Mouse (Mus musculus) hindbrain, embryonic 13.5 days (tissue): ENCODE measurements around the gene Glo1. TPM values are rescaled to one million over a fixed set of nuclear protein-coding genes. Genes with fewer than 3 reads are reported as not detected.
A peak's percentile ranks its signal among the peaks of the same experiment; 100 is the strongest.

Experiments used
- ATAC-seq: fragments of 200-750 bp; cut with Nextera tagmentation; 2 replicates; pipeline ENCODE4 v1.8.0; 2017; ENCODE audit warnings: moderate TSS enrichment; ENCODE audit not compliant: low FRiP score
- H3K27ac ChIP-seq: fragments of 300-500 bp; sonication (generic); 2 replicates; pipeline ENCODE4 v1.5.1; 2015; ENCODE audit warnings: inconsistent platforms, mild to moderate bottlenecking, moderate library complexity
- H3K27me3 ChIP-seq: fragments of 300-500 bp; sonication (generic); 2 replicates; pipeline ENCODE4 v1.6.1; 2015; ENCODE audit warnings: mild to moderate bottlenecking, inconsistent platforms
- H3K36me3 ChIP-seq: fragments of 300-500 bp; sonication (generic); 2 replicates; pipeline ENCODE4 v1.6.1; 2015; ENCODE audit warnings: mild to moderate bottlenecking, inconsistent platforms
- H3K4me1 ChIP-seq: fragments of 300-500 bp; sonication (generic); replicated peaks from 2 replicates; pipeline ENCODE4 v1.6.1; 2015; ENCODE audit warnings: inconsistent platforms
- H3K4me2 ChIP-seq: fragments of 300-500 bp; sonication (generic); 2 replicates; pipeline ENCODE4 v1.6.1; 2015; ENCODE audit warnings: inconsistent platforms, mild to moderate bottlenecking, moderate library complexity
- H3K4me3 ChIP-seq: fragments of 300-500 bp; sonication (generic); 2 replicates; pipeline ENCODE4 v1.5.1; 2015; ENCODE audit warnings: mild to moderate bottlenecking, inconsistent platforms
- H3K9ac ChIP-seq: fragments of 300-500 bp; sonication (generic); 2 replicates; pipeline ENCODE4 v1.6.1; 2015; ENCODE audit warnings: mild to moderate bottlenecking, inconsistent platforms
- H3K9me3 ChIP-seq: fragments of 300-500 bp; sonication (generic); 2 replicates; pipeline ENCODE4 v1.6.1; 2016; ENCODE audit warnings: inconsistent platforms
- WGBS: fragments of 180-500 bp; shearing (Covaris S2); methylation state at CpG from one replicate; pipeline ENCODE4 v1.1.7; 2015; 5-methylcytosine and 5-hydroxymethylcytosine counted together
- polyA plus RNA-seq: library from polyadenylated mRNA; unstranded; fragments of >200 nt; fragmentation: Nextera tagmentation; extraction: Ambion mirVana; gene quantifications from 2 replicates; pipeline ENCODE4 v1.2.1, GENCODE M21; 2015

Gene Glo1
- polyA plus RNA-seq, 1 experiment from 2014 or later: 172 TPM

DNA sequence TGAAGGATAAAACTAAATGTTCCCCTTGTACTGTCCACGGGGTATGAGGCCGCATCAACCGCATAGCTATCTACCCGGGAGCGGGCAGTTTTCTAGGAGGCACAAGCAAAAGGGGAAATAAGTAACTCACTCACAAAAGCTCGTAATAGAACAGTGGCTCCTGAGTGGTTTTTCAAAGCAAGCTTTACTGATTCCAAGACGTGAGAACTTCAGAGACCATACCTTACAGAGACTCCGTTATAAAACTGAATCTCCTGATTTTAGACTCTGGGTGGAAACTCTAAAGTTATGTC, 51.9 kb downstream of the Glo1 start:
- Histone ChIP-seq H3K36me3 (no peaks in the 10 kb centered on the region), H3K4me3 (peak overlapping the region; percentile 64), H3K27me3 (no peaks in the 10 kb centered on the region), H3K4me2 (peak overlapping the region; percentile 76), H3K9me3 (no peaks in the 10 kb centered on the region), H3K9ac (peak overlapping the region; percentile 80), H3K27ac (no peak overlapping the region), H3K4me1 (peaks cover 29% of the 10 kb centered on the region)
- ATAC-seq: no peak
- WGBS: 78% methylated on average over 8 of the region's 8 CpGs

- Histone ChIP-seq H3K4me3 (peak overlapping the region; percentile 64; the same call in 1 of the 2 replicates), H3K27ac (no peak overlapping the region), H3K4me2 (peak overlapping the region; percentile 76), H3K36me3 (no peaks in the 10 kb centered on the region), H3K9ac (peak overlapping the region; percentile 80), H3K9me3 (no peaks in the 10 kb centered on the region), H3K27me3 (no peaks in the 10 kb centered on the region), H3K4me1 (peaks cover 29% of the 10 kb centered on the region)
- no peak for ATAC-seq
- WGBS: 81% methylated on average over 8 of the region's 8 CpGs
These were observed 52.5 kb downstream of the Glo1 start for GRCm38 (mm10) chr17:30573990-30574782.

DNA sequence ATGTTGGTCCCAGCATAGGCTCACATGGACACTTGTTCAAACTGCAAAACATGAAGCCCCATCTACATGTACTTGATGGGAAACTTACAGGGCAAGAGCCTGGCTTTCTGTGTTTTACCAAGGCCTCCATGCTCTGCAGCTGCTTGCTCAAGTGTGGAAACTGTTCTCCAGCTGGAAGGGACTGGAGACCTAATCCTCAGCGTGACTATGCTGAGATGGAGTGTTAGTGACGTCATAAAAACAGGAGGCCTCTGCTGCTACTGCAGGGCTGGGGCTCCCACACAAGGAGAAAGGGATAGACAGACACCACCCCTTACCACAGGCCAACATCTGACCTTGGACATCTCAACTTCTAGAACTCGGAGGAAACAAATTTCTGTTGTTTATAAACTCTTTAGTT, 55.7 kb downstream of the Glo1 start:
- Histone ChIP-seq H3K9ac (no peak overlapping the region), H3K9me3 (no peaks in the 10 kb centered on the region), H3K27ac (no peak overlapping the region), H3K27me3 (no peaks in the 10 kb centered on the region), H3K4me3 (no peak overlapping the region), H3K4me1 (peaks cover 16% of the 10 kb centered on the region), H3K36me3 (no peaks in the 10 kb centered on the region), H3K4me2 (no peak overlapping the region)
- 79% methylated on average over 3 of the region's 3 CpGs for WGBS
- no peak for ATAC-seq

- H3K36me3 ChIP-seq: no peaks in the 10 kb centered on the region
- H3K9ac ChIP-seq: no peak overlapping the region
- no peaks in the 10 kb centered on the region for H3K27me3 ChIP-seq
- no peak overlapping the region for H3K4me2 ChIP-seq
- WGBS: 44% methylated on average over 8 of the region's 8 CpGs
- no peaks in the 10 kb centered on the region for H3K9me3 ChIP-seq
- ATAC-seq: no peak
- no peak overlapping the region for H3K4me3 ChIP-seq
- peaks cover 20% of the 10 kb centered on the region for H3K4me1 ChIP-seq
- no peak overlapping the region for H3K27ac ChIP-seq
These were observed 56.5 kb downstream of the Glo1 start for GRCm38 (mm10) chr17:30570173-30570572.

DNA sequence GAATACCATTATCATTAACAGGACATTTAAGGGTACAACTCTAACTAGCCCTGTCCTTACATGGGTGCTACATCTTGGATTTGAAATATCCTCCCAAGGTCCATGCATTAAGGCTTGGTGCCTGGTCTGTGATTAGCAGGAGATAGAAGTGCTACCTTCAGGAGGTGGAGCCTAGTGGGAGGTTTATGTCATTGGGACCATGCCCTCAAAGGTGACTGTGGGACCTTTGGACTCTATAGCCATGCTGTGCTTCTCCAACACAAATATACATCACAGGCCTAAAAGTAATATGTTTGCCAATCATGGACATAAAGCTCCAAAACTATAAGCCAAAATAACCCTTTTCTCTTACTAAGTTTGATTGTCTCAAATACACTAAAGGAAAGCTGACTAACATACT, 58.2 kb downstream of the Glo1 start:
- peaks cover 6% of the 10 kb centered on the region; the same call in 1 of the 2 replicates for H3K4me1 ChIP-seq
- H3K9ac ChIP-seq: no peak overlapping the region
- H3K36me3 ChIP-seq: no peaks in the 10 kb centered on the region
- no peak overlapping the region for H3K4me3 ChIP-seq
- H3K9me3 ChIP-seq: no peaks in the 10 kb centered on the region
- H3K27ac ChIP-seq: no peak overlapping the region
- ATAC-seq: no peak
- no peaks in the 10 kb centered on the region for H3K27me3 ChIP-seq
- H3K4me2 ChIP-seq: no peak overlapping the region

GRCm38 (mm10) chr17:30564971-30565370, 61.7 kb downstream of the Glo1 start:
- Histone ChIP-seq H3K4me3 (no peak overlapping the region), H3K27me3 (no peaks in the 10 kb centered on the region), H3K27ac (no peak overlapping the region), H3K4me1 (peaks cover 6% of the 10 kb centered on the region; the same call in 1 of the 2 replicates), H3K4me2 (no peak overlapping the region), H3K9ac (no peak overlapping the region), H3K9me3 (no peaks in the 10 kb centered on the region), H3K36me3 (no peaks in the 10 kb centered on the region)
- WGBS: 84% methylated on average over 7 of the region's 7 CpGs
- ATAC-seq: no peak

DNA sequence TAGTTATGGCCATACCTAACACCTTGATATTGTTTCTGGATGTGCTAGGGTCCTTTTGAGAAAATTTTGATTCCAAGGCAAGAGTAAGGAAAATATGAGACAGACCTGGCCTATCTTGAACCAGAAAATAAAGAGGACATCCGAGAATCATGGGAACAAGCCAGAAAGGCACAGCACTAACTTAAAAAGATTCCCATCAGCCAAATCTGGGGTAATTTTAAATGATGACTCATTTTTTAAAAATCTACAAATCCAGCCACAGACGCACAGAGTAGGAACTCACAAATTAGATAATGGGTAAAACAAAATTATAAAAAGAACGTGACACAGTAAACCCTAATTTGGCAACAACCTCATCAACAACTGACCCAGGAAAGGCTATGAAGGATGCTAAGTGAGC, 62.3 kb downstream of the Glo1 start:
- Histone ChIP-seq H3K9me3 (no peaks in the 10 kb centered on the region), H3K27ac (no peak overlapping the region), H3K27me3 (no peaks in the 10 kb centered on the region), H3K36me3 (no peaks in the 10 kb centered on the region), H3K4me3 (no peak overlapping the region), H3K4me1 (peaks cover 9% of the 10 kb centered on the region; the same call in 1 of the 2 replicates), H3K4me2 (no peak overlapping the region), H3K9ac (no peak overlapping the region)
- no peak for ATAC-seq
- 97% methylated on average over 3 of the region's 3 CpGs for WGBS

GRCm38 (mm10) chr17:30563484-30564075, 63.1 kb downstream of the Glo1 start:
- Histone ChIP-seq H3K36me3 (no peaks in the 10 kb centered on the region), H3K4me3 (no peak overlapping the region), H3K4me1 (peaks cover 9% of the 10 kb centered on the region; the same call in 1 of the 2 replicates), H3K4me2 (no peak overlapping the region), H3K9me3 (no peaks in the 10 kb centered on the region), H3K27ac (no peak overlapping the region), H3K9ac (no peak overlapping the region), H3K27me3 (no peaks in the 10 kb centered on the region)
- 79% methylated on average over 6 of the region's 6 CpGs for WGBS
- no peak for ATAC-seq

- H3K36me3 ChIP-seq: no peaks in the 10 kb centered on the region
- no peak overlapping the region for H3K4me3 ChIP-seq
- H3K9me3 ChIP-seq: no peaks in the 10 kb centered on the region
- no peak overlapping the region for H3K4me2 ChIP-seq
- H3K9ac ChIP-seq: no peak overlapping the region
- H3K27ac ChIP-seq: no peak overlapping the region
- no peaks in the 10 kb centered on the region for H3K27me3 ChIP-seq
- WGBS: 89% methylated on average over 2 of the region's 2 CpGs
- H3K4me1 ChIP-seq: peaks cover 9% of the 10 kb centered on the region; the same call in 1 of the 2 replicates
- ATAC-seq: no peak
These were observed 63.9 kb downstream of the Glo1 start for GRCm38 (mm10) chr17:30562770-30563169.

- no peaks in the 10 kb centered on the region for H3K36me3 ChIP-seq
- no peak for ATAC-seq
- 47% methylated on average over 3 of the region's 3 CpGs for WGBS
These were observed 67.1 kb downstream of the Glo1 start for GRCm38 (mm10) chr17:30559536-30559935.

DNA sequence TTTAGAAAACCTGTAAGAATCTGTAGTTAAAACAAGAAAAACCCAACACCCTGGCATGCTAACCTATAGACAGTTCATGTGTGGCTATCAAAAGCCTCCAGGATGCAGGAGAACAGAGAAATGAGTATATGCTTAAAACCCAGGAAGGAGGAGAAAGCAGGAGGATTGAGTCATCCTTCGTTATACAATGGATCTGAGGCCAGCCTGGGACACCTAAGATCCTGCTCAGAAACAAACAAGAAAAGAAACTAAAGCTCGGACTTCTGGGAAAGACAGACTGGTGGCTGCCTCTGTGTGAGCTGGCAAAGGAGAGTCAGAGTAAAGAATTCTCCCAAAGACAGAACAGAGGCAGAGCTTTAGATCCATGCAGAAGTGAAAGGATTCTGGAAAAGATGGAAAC, 68.0 kb downstream of the Glo1 start:
- Histone ChIP-seq H3K27ac (no peak overlapping the region), H3K4me3 (no peak overlapping the region), H3K4me1 (0 out of 2 replicates have a peak, but pooled peaks cover 3% of the 10 kb centered on the region), H3K27me3 (no peaks in the 10 kb centered on the region), H3K9me3 (no peaks in the 10 kb centered on the region), H3K9ac (no peak overlapping the region), H3K4me2 (no peak overlapping the region), H3K36me3 (no peaks in the 10 kb centered on the region)
- 84% methylated on average over 2 of the region's 2 CpGs for WGBS
- no peak for ATAC-seq

More at GRCm38 (mm10) chr17:30559536-30559935, 67.1 kb downstream of the Glo1 start:
- no peak overlapping the region for H3K4me2 ChIP-seq
- no peaks in the 10 kb centered on the region for H3K27me3 ChIP-seq
- H3K9ac ChIP-seq: no peak overlapping the region
- no peak overlapping the region for H3K27ac ChIP-seq
- no peaks in the 10 kb centered on the region for H3K9me3 ChIP-seq
- H3K4me3 ChIP-seq: no peak overlapping the region
- H3K4me1 ChIP-seq: 0 out of 2 replicates have a peak, but pooled peaks cover 3% of the 10 kb centered on the region

DNA sequence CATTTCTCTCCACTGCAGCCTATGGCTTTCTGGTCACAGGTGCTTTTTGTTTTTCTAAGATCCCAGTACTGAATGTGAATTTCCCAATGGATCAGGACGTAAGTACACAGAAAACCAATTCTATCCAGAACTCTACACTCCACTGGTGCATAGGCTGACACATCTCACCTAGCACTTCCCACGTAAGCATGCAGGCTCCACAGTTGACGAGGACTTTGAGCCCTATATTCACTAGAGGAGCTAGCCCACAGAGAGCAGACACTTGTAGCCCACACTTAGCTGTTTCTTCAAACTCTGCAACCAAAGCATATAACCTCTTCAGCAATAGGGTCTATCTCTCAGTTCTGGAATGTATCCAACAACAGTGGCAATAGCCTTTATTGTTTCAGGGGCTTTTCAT, 70.2 kb downstream of the Glo1 start:
- no peak overlapping the region for H3K4me2 ChIP-seq
- no peaks in the 10 kb centered on the region for H3K36me3 ChIP-seq
- 90% methylated on average over 3 of the region's 3 CpGs for WGBS
- H3K9me3 ChIP-seq: no peaks in the 10 kb centered on the region
- no peak overlapping the region for H3K9ac ChIP-seq
- no peak for ATAC-seq
- no peaks in the 10 kb centered on the region for H3K27me3 ChIP-seq
- H3K4me1 ChIP-seq: 0 out of 2 replicates have a peak, but pooled peaks cover 6% of the 10 kb centered on the region
- no peak overlapping the region for H3K4me3 ChIP-seq
- H3K27ac ChIP-seq: no peak overlapping the region
